Mouse (Mus musculus): Measurements from ENCODE around the gene Pcdh7. TPM values are rescaled to one million over a fixed set of nuclear protein-coding genes. Genes with fewer than 3 reads are reported as not detected.

Pcdh7 gene
- polyA plus RNA-seq (2012; ENCODE audit: low replicate concordance), result 4.2 and 6.2 TPM in 2 replicates

DNA sequence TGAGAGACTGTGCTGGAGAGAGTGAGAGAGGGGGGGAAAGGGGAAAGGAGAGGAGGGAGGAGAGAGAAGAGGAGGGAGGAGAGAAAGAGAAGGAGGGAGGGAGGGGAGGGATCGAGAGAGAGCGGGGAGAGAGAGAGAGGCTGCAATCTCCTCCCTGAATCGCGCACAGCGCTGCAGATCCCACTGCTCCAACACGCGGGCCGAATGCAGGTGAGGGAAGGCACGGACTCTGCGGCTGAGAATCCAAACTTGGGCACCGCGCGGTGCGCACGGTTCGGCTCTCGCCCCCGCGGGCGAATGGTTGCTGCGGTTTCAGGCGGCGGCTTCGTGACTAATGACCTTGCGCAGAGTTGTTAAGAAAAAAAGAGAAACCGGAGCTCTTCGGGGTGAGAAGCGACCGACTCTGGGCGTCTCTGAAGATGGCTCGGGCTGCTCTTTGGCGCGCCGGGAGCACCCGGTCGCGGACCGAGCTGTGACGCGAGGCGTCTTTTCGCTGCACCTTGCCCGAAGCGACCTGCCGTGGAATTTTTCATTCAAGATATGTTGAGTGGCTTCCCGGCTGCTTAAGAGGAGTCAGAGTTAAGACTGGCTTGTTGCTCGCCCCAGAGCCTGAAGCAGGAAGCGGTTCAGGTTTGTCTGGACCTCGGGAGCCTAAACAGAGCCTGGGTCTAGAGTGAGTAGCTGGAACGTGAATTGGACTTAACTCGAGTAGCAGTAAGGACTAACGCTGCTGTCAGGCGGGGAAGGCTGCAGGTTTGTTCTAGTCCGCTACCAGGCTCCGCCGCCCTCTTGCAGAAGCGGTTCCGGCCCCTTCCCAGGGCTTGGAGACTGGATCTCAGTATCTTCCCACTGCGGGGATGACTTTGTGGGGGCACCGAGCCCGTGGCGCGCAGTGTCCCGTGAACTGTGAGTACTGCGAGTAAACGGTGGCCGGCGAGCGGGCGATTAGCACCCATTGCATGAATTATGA, at the start of gene Pcdh7:
Gene Pcdh7, plus strand, starts transcription at position 62 of the 970 bp plus-strand sequence.

